Mouse (Mus musculus) midbrain, postnatal 0 days (tissue): ENCODE results near the gene Lix1. TPM values are rescaled to one million over a fixed set of nuclear protein-coding genes. Genes with fewer than 3 reads are reported as not detected.

ENCODE experiments used
- ATAC-seq: fragments of 200-750 bp; cut with Nextera tagmentation; 2 replicates; pipeline ENCODE4 v1.8.0; 2017; ENCODE audit warnings: moderate number of reproducible peaks, mild to moderate bottlenecking, moderate TSS enrichment, moderate library complexity; ENCODE audit not compliant: low FRiP score
- DNase-seq: peaks from one replicate; pipeline ENCODE4 v3.0.0-alpha.2; 2015; ENCODE audit warnings: low spot score
- H3K27ac ChIP-seq: fragments of 300-500 bp; sonication (generic); 2 replicates; pipeline ENCODE4 v1.5.1; 2014; ENCODE audit warnings: low read depth, mild to moderate bottlenecking, low read length, mixed read lengths
- H3K27me3 ChIP-seq: fragments of 300-500 bp; sonication (generic); 2 replicates; pipeline ENCODE4 v1.6.1; 2014; ENCODE audit warnings: low read length, control low read depth, mixed read lengths; ENCODE audit not compliant: insufficient read depth
- H3K36me3 ChIP-seq: fragments of 300-500 bp; sonication (generic); 2 replicates; pipeline ENCODE4 v1.6.1; 2014; ENCODE audit warnings: low read length, control low read depth, mixed read lengths; ENCODE audit not compliant: insufficient read depth
- H3K4me1 ChIP-seq: fragments of 300-500 bp; sonication (generic); 2 replicates; pipeline ENCODE4 v1.6.1; 2014; ENCODE audit warnings: mild to moderate bottlenecking, control low read depth, antibody characterized with exemption, low read length, mixed read lengths; ENCODE audit not compliant: insufficient read depth
- H3K4me2 ChIP-seq: fragments of 300-500 bp; sonication (generic); 2 replicates; pipeline ENCODE4 v1.6.1; 2014; ENCODE audit warnings: low read depth, mild to moderate bottlenecking, low read length, mixed read lengths; ENCODE audit not compliant: poor library complexity, severe bottlenecking
- H3K4me3 ChIP-seq: fragments of 300-500 bp; sonication (generic); 2 replicates; pipeline ENCODE4 v1.5.1; 2014; ENCODE audit warnings: low read depth, mild to moderate bottlenecking, low read length, moderate library complexity
- H3K9ac ChIP-seq: fragments of 300-500 bp; sonication (generic); replicated peaks from 2 replicates; pipeline ENCODE4 v1.6.1; 2014; ENCODE audit warnings: mild to moderate bottlenecking, low read length, moderate library complexity, mixed read lengths; ENCODE audit not compliant: poor library complexity, severe bottlenecking
- H3K9me3 ChIP-seq: fragments of 300-500 bp; sonication (generic); 2 replicates; pipeline ENCODE4 v1.6.1; 2016; ENCODE audit warnings: low read length, control low read depth
- CTCF ChIP-seq: IDR thresholded peaks from 2 replicates; pipeline ENCODE4 v1.5.1; 2016; ENCODE audit warnings: antibody characterized with exemption, mild to moderate bottlenecking
- WGBS: fragments of 180-500 bp; shearing (Covaris S2); extraction: QIAGEN DNeasy Blood & Tissue Kit; methylation state at CpG from one replicate; pipeline ENCODE4 v1.1.7; 2014; 5-methylcytosine and 5-hydroxymethylcytosine counted together
- polyA plus RNA-seq: library from polyadenylated mRNA; unstranded; fragments of >200 nt; fragmentation: Nextera tagmentation; extraction: Ambion mirVana; gene quantifications from 2 replicates; pipeline ENCODE4 v1.2.1, GENCODE M21; 2015
- total RNA-seq: library from RNA; depleted of rRNA; stranded (reverse); fragments of >200 nt; gene quantifications from 2 replicates; pipeline ENCODE4 v1.2.3, GENCODE M21; 2014

Lix1 gene
- total and polyA plus RNA-seq, 2 experiments from 2014 or later, result 10.9 to 11.4 TPM

- H3K4me1 ChIP-seq, result no peaks in the 10 kb centered on the region
- H3K27ac ChIP-seq, result no peak overlapping the region
Observed at GRCm38 (mm10) chr17:17424609-17425307, 22.3 kb downstream of the Lix1 start.

DNA sequence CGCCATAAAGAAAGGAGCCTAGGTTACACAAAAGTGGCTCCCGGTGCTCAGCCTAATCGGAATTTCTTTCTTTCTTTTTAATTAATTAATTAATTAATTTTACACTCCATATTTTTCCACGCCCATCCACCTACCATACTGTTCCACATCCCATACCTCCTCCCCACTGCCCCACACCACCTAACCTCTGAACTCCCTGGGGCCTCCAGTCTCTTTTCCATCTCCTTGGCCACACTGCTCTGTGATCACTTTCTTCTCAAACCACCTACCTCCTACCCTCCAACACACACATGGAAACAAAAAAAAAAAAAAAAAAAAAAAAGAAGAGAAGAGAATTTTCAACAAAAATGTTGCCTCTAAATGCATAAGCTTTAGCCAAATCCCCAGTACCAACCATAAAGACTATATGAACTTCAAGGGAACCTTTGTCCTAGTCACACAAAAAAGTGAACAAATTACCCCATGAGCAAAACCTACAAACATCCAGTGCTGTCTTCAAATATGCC, 22.9 kb downstream of the Lix1 start:
- TF ChIP-seq CTCF, result no peak
- Histone ChIP-seq H3K4me3 (no peak overlapping the region), H3K27ac (no peak overlapping the region), H3K36me3 (no peaks in the 10 kb centered on the region), H3K27me3 (no peaks in the 10 kb centered on the region), H3K9me3 (no peaks in the 10 kb centered on the region), H3K4me2 (no peak overlapping the region), H3K4me1 (no peaks in the 10 kb centered on the region), H3K9ac (no peak overlapping the region)
- ATAC-seq, result no peak
- no peak for DNase-seq
- 22% methylated on average over 4 of the region's 4 CpGs for WGBS

More at GRCm38 (mm10) chr17:17424609-17425307, 22.3 kb downstream of the Lix1 start:
- 16% methylated on average over 4 of the region's 4 CpGs for WGBS
- H3K4me2 ChIP-seq, result no peak overlapping the region
- no peaks in the 10 kb centered on the region for H3K9me3 ChIP-seq
- H3K27me3 ChIP-seq, result no peaks in the 10 kb centered on the region
- no peak overlapping the region for H3K9ac ChIP-seq
- no peak for DNase-seq
- ATAC-seq, result no peak
- no peak for TF ChIP-seq CTCF
- no peaks in the 10 kb centered on the region for H3K36me3 ChIP-seq
- H3K4me3 ChIP-seq, result no peak overlapping the region

- Histone ChIP-seq H3K27ac (no peak overlapping the region), H3K27me3 (no peaks in the 10 kb centered on the region), H3K36me3 (no peaks in the 10 kb centered on the region), H3K4me2 (no peak overlapping the region), H3K4me3 (no peak overlapping the region), H3K9ac (no peak overlapping the region), H3K9me3 (no peaks in the 10 kb centered on the region), H3K4me1 (no peaks in the 10 kb centered on the region)
- 59% methylated on average over 3 of the region's 3 CpGs for WGBS
- no peak for TF ChIP-seq CTCF
- DNase-seq (no peak), ATAC-seq (no peak)
Observed at GRCm38 (mm10) chr17:17425906-17426305, 23.4 kb downstream of the Lix1 start.

DNA sequence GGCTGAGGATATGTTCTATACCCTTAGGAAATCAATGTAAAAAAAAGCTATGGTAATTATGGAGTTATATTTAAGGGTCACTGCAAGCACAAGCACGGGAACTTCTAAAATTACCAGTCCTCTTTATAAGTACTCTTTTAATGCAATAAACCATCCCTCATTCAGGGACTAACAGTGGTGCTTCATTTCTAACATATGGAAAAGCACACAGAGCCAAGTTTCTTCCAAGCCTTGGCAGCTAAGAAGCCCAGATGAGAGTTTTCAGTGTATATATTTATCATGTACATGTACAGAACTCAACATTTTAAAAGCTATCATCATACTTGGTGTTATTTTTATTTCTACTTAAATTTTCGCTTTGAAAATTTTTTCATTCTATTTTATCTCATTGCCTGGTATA, 26.4 kb downstream of the Lix1 start:
- no peak overlapping the region for H3K9ac ChIP-seq
- DNase-seq, result no peak
- H3K9me3 ChIP-seq, result no peaks in the 10 kb centered on the region
- H3K36me3 ChIP-seq, result no peaks in the 10 kb centered on the region
- no peak for TF ChIP-seq CTCF
- H3K4me1 ChIP-seq, result no peaks in the 10 kb centered on the region
- ATAC-seq, result no peak
- no peak overlapping the region for H3K4me2 ChIP-seq
- H3K4me3 ChIP-seq, result no peak overlapping the region
- no peak overlapping the region for H3K27ac ChIP-seq
- no peaks in the 10 kb centered on the region for H3K27me3 ChIP-seq
- 97% methylated on average over 2 of the region's 2 CpGs for WGBS

GRCm38 (mm10) chr17:17433679-17434078, 31.2 kb downstream of the Lix1 start:
- Histone ChIP-seq H3K27me3 (no peaks in the 10 kb centered on the region), H3K4me1 (no peaks in the 10 kb centered on the region), H3K36me3 (no peaks in the 10 kb centered on the region), H3K9ac (no peak overlapping the region), H3K27ac (no peak overlapping the region), H3K4me3 (no peak overlapping the region), H3K9me3 (no peaks in the 10 kb centered on the region), H3K4me2 (no peak overlapping the region)
- 26% methylated on average over 4 of the region's 4 CpGs for WGBS
- TF ChIP-seq CTCF, result no peak
- no peak for ATAC-seq
- no peak for DNase-seq

- Histone ChIP-seq H3K4me2 (no peak overlapping the region), H3K27ac (no peak overlapping the region), H3K27me3 (no peaks in the 10 kb centered on the region), H3K9ac (no peak overlapping the region), H3K36me3 (no peaks in the 10 kb centered on the region), H3K9me3 (no peaks in the 10 kb centered on the region), H3K4me1 (no peaks in the 10 kb centered on the region), H3K4me3 (no peak overlapping the region)
- no peak for TF ChIP-seq CTCF
- DNase-seq, result no peak
- no peak for ATAC-seq
Observed at GRCm38 (mm10) chr17:17438576-17439191, 36.2 kb downstream of the Lix1 start.
